Mouse (Mus musculus): ENCODE measurements around the gene Arhgef25. TPM values are rescaled to one million over a fixed set of nuclear protein-coding genes. Genes with fewer than 3 reads are reported as not detected.

Arhgef25 gene
- polyA plus RNA-seq, 1 experiment from 2014 or later = 2.6 TPM

- H3K4me1 ChIP-seq (ENCODE audit: insufficient read depth) = peaks cover 13% of the 10 kb centered on the region
- TF ChIP-seq EP300 (IDR thresholded peaks at IDR 0.05; ENCODE audit: low read depth) (no peak), CTCF (IDR thresholded peaks at IDR 0.05; ENCODE audit: low read depth) (no peak)
- peak overlapping the region; percentile 86 for H3K4me2 ChIP-seq (ENCODE audit: low read depth, low read length)
- no peaks in the 10 kb centered on the region for H3K9me3 ChIP-seq (ENCODE audit: low read length)
- H3K27ac ChIP-seq (ENCODE audit: low read depth) = peak overlapping the region; percentile 76
- peaks cover 19% of the 10 kb centered on the region for H3K36me3 ChIP-seq (replicated peaks; ENCODE audit: insufficient read depth, low read length)
- under 1% methylated on average over 22 of the region's 25 CpGs for WGBS (ENCODE audit: insufficient replicate concordance)
- H3K9ac ChIP-seq (replicated peaks) = peak overlapping the region; percentile 87
- peak overlapping the region; percentile 86 for H3K4me3 ChIP-seq (ENCODE audit: low read depth, low read length)
- ATAC-seq (peak; percentile 66), DNase-seq (no peak)
- no peaks in the 10 kb centered on the region for H3K27me3 ChIP-seq (ENCODE audit: insufficient read depth, low read length)
Observed at GRCm38 (mm10) chr10:127210961-127211405, 21.1 kb upstream of the Arhgef25 start.

- no peak for TF ChIP-seq CTCF (IDR thresholded peaks at IDR 0.05; ENCODE audit: low read depth)
- no peak for TF ChIP-seq EP300 (IDR thresholded peaks at IDR 0.05; ENCODE audit: low read depth)
- H3K27me3 ChIP-seq (ENCODE audit: insufficient read depth, low read length) = no peaks in the 10 kb centered on the region
- peaks cover 27% of the 10 kb centered on the region for H3K36me3 ChIP-seq (replicated peaks; ENCODE audit: insufficient read depth, low read length)
- peak overlapping the region; percentile 86 for H3K4me3 ChIP-seq (ENCODE audit: low read depth, low read length)
- DNase-seq = no peak
- no peak for ATAC-seq
- peaks cover 17% of the 10 kb centered on the region for H3K4me1 ChIP-seq (ENCODE audit: insufficient read depth)
- H3K27ac ChIP-seq (ENCODE audit: low read depth) = peak overlapping the region; percentile 76
- WGBS (ENCODE audit: insufficient replicate concordance) = 65% methylated on average over 13 of the region's 13 CpGs
- no peaks in the 10 kb centered on the region for H3K9me3 ChIP-seq (ENCODE audit: low read length)
- H3K4me2 ChIP-seq (ENCODE audit: low read depth, low read length) = peak overlapping the region; percentile 86
- H3K9ac ChIP-seq (replicated peaks) = peak overlapping the region; percentile 87
Observed at GRCm38 (mm10) chr10:127209928-127210570, 20.2 kb upstream of the Arhgef25 start.

- Histone ChIP-seq H3K4me1 (ENCODE audit: insufficient read depth) (peaks cover 21% of the 10 kb centered on the region), H3K4me3 (ENCODE audit: low read depth, low read length) (no peak overlapping the region), H3K36me3 (replicated peaks; ENCODE audit: insufficient read depth, low read length) (peaks cover 29% of the 10 kb centered on the region), H3K4me2 (ENCODE audit: low read depth, low read length) (no peak overlapping the region), H3K27ac (ENCODE audit: low read depth) (no peak overlapping the region), H3K27me3 (ENCODE audit: insufficient read depth, low read length) (no peaks in the 10 kb centered on the region), H3K9ac (replicated peaks) (no peak overlapping the region), H3K9me3 (ENCODE audit: low read length) (no peaks in the 10 kb centered on the region)
- no peak for DNase-seq
- ATAC-seq = no peak
- TF ChIP-seq CTCF (IDR thresholded peaks at IDR 0.05; ENCODE audit: low read depth) (no peak), EP300 (IDR thresholded peaks at IDR 0.05; ENCODE audit: low read depth) (no peak)
- WGBS (ENCODE audit: insufficient replicate concordance) = 80% methylated on average over 4 of the region's 4 CpGs
Observed at GRCm38 (mm10) chr10:127208921-127209320, 19.0 kb upstream of the Arhgef25 start.

- Histone ChIP-seq H3K36me3 (replicated peaks; ENCODE audit: insufficient read depth, low read length) (peaks cover 53% of the 10 kb centered on the region), H3K4me3 (ENCODE audit: low read depth, low read length) (0 out of 2 replicates have a peak overlapping the region, but pooled peaks have one; percentile 3), H3K4me1 (ENCODE audit: insufficient read depth) (peaks cover 24% of the 10 kb centered on the region), H3K4me2 (ENCODE audit: low read depth, low read length) (peak overlapping the region; percentile 48), H3K9me3 (ENCODE audit: low read length) (no peaks in the 10 kb centered on the region), H3K9ac (replicated peaks) (peak overlapping the region; percentile 47; the same call in 1 of the 2 replicates), H3K27me3 (ENCODE audit: insufficient read depth, low read length) (no peaks in the 10 kb centered on the region), H3K27ac (ENCODE audit: low read depth) (peak overlapping the region; percentile 91)
- WGBS (ENCODE audit: insufficient replicate concordance) = 43% methylated on average over 10 of the region's 10 CpGs
- DNase-seq (peak; percentile 62), ATAC-seq (peak; percentile 92)
- peak; percentile 19; the same call in 1 of the 2 replicates for TF ChIP-seq CTCF (IDR thresholded peaks at IDR 0.05; ENCODE audit: low read depth)
- TF ChIP-seq EP300 (IDR thresholded peaks at IDR 0.05; ENCODE audit: low read depth) = peak; percentile 85
Observed at GRCm38 (mm10) chr10:127205373-127205772, 15.5 kb upstream of the Arhgef25 start.

GRCm38 (mm10) chr10:127204589-127204988, 14.7 kb upstream of the Arhgef25 start:
- H3K36me3 ChIP-seq (replicated peaks; ENCODE audit: insufficient read depth, low read length) = peaks cover 60% of the 10 kb centered on the region
- 0 out of 2 replicates have a peak overlapping the region, but pooled peaks have one; percentile 3 for H3K4me3 ChIP-seq (ENCODE audit: low read depth, low read length)
- no peak; the same call in 1 of the 2 replicates for ATAC-seq

GRCm38 (mm10) chr10:127203106-127203505, 13.2 kb upstream of the Arhgef25 start:
- TF ChIP-seq EP300 (IDR thresholded peaks at IDR 0.05; ENCODE audit: low read depth) (peak; percentile 88), CTCF (IDR thresholded peaks at IDR 0.05; ENCODE audit: low read depth) (no peak)
- no peaks in the 10 kb centered on the region for H3K27me3 ChIP-seq (ENCODE audit: insufficient read depth, low read length)
- H3K27ac ChIP-seq (ENCODE audit: low read depth) = peak overlapping the region; percentile 91
- peaks cover 18% of the 10 kb centered on the region for H3K4me1 ChIP-seq (ENCODE audit: insufficient read depth)
- H3K4me2 ChIP-seq (ENCODE audit: low read depth, low read length) = peak overlapping the region; percentile 48
- peaks cover 71% of the 10 kb centered on the region for H3K36me3 ChIP-seq (replicated peaks; ENCODE audit: insufficient read depth, low read length)
- DNase-seq (no peak), ATAC-seq (peak; percentile 62)
- 62% methylated on average over 3 of the region's 3 CpGs for WGBS (ENCODE audit: insufficient replicate concordance)
- no peaks in the 10 kb centered on the region for H3K9me3 ChIP-seq (ENCODE audit: low read length)
- H3K9ac ChIP-seq (replicated peaks) = 0 out of 2 replicates have a peak overlapping the region, but pooled peaks have one; percentile 33
- H3K4me3 ChIP-seq (ENCODE audit: low read depth, low read length) = no peak overlapping the region

More at GRCm38 (mm10) chr10:127204589-127204988, 14.7 kb upstream of the Arhgef25 start:
- peak overlapping the region; percentile 91 for H3K27ac ChIP-seq (ENCODE audit: low read depth)
- peak overlapping the region; percentile 9; the same call in 1 of the 2 replicates for H3K9ac ChIP-seq (replicated peaks)
- H3K27me3 ChIP-seq (ENCODE audit: insufficient read depth, low read length) = no peaks in the 10 kb centered on the region
- no peak for DNase-seq
- H3K9me3 ChIP-seq (ENCODE audit: low read length) = no peaks in the 10 kb centered on the region
- peaks cover 21% of the 10 kb centered on the region for H3K4me1 ChIP-seq (ENCODE audit: insufficient read depth)
- H3K4me2 ChIP-seq (ENCODE audit: low read depth, low read length) = peak overlapping the region; percentile 48
- WGBS (ENCODE audit: insufficient replicate concordance) = 52% methylated on average over 5 of the region's 5 CpGs
- no peak for TF ChIP-seq CTCF (IDR thresholded peaks at IDR 0.05; ENCODE audit: low read depth)
- TF ChIP-seq EP300 (IDR thresholded peaks at IDR 0.05; ENCODE audit: low read depth) = peak; percentile 69
